Mouse (Mus musculus) ES-CJ7 (cell line): ENCODE measurements at regions not wholly inside any gene's neighbourhood (a gene's known extent, or its start where the extent isn't known, plus 50 kb on each side); places are given as distances from the start of the nearest gene placed in this dataset.

Experiments
- DNase-seq: peaks from one replicate; pipeline ENCODE4 v3.0.0; 2011; ENCODE audit warnings: low read depth, low spot score

DNA sequence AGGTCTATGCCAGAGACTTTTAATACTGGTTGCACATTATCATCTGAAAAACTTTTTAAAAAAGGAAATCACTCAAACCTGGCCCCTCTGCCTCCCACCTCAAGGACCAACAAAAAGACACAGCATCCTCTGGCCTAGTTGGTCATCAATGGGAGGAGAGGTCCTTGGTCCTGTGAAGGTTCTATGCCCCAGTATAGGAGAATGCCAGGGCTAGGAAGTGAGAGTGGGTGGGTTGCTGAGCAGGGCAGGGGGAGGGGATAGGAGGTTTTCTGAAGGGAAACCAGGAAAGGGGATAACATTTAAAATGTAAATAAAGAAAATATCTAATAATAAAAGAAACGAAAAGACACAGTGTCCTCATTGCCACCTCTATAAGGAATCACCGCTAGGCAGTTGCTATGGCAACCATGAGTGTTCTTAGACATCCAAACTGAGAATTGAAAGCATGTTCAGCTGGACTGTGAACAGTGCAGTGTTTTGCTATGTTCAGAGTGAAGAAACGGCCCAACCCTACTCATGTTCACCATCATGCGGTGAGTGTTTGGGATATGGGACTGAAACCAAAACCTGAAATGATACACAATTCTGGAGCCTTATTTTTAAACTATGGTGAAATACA lies 82.5 kb upstream of the 4933402D24Rik start:
- peak; percentile 13 for DNase-seq

DNA sequence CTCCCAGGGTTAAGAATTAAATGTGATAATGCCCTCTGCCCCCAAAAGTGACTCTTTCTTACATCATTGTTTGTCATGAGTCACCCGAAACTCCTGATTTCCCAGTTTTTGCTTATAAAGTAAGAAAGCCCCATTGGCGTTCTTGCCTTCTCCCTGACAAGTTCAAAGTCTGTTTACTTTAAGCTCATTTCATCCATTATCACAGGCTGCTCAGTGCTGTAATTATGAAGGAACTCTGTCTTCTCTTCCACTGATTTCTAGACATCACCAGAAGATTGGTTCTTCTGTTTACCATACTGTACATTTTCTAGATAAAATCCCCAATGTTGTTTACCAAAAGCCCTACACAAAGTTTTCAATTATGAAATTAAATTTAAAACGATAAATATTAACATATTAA lies 81.2 kb upstream of the 4933402D24Rik start:
- no peak for DNase-seq

DNA sequence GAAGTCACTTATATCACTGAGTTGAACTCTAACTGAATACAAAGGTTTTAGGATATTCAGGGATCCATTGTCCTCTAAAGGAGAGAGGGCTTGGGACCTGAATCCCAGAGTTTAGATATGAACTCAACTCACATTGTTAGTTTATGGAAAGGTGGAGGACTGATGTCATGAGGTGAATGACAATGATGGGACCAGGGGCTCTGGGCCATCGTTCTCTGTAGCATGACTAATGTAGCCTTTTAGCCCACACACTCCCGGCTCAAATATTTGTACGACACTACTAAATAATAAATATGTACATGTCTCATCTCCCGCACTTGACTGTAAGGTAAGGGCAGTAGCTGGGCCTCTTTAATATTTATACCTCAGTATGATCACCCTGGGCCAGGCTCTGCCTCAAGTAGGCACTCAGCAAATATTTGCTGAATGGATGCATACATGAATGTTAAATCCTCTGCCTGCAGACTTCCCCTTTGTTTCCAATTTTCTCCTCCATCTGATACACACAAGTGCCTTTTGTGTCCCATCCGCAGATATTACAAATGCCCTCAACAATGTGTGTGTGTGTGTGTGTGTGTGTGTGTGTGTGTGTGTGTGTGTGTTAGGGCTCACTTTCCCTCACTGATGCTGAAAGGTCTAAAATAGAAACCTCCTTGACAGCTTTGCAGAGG lies 59.2 kb upstream of the 4933402D24Rik start:
- no peak for DNase-seq

DNA sequence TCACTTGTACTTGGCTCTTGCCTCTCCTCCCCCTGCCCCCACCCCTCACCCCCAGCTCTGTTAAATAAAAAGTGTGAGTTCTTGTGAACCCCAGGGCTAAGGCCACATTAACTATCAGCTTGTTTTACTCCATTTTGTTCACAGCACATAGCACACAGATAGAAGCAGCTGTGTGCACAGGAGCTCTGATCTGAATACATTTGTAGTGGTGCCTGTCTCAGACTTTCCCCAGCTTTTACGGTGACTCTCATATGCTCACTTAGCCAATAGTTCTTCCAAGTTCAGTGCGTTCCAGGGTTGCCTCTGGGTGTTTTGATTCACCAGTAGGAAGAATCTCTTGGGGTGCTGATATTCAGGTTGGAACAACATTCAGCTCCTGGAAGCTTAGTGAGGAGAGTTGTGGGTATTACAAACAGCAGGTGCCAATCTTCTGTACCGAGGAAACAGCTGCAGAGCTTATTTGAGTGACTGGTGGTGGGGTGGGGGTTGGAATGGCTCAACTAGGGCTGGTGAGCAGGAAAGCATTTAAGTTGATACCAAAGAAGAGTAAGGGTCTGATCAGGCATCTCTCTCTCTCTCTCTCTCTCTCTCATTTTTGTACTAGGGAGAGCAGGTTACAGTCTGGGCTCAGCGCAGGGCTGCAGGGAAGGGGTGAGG lies 51.7 kb upstream of the 4933402D24Rik start:
- no peak for DNase-seq

DNA sequence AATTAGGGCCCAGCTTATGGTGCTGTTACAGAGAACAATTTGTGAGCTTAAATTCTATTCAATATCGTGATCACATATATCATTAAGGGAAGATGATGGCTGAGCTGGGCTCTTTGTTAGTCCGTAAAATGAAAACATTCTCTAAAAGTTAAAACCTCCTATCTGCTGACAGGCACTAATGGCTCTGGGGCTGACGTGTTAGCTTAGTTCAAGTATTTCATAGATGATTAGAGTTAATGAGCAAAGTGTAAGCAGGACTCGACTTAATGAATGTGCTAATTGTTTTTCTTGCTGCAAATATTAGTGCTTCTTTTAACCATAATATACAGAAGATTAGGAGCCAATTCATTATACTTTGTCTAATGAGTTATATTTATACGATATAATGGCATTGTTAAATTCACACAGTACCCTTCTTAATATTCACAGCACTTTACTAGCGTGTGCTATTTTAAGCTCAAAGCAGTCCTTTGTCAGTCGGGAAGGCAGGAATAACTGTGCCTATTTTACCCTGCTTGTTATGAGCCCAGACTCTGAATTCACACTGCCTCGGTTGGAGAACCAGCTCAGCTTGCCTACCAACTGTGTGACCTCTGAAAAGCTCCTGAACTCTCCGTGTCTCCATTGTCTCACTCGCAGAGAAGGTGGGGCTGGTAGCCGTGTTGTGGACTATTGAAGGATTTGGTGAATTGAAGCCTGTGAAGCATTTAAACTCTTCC lies 50.6 kb upstream of the 4933402D24Rik start:
- no peak for DNase-seq
